Mouse (Mus musculus) embryo, embryonic 10.5 days (tissue): ENCODE data around the gene Nfic.

Source experiments
- DNase-seq: peaks from one replicate; pipeline ENCODE4 v3.0.0-alpha.2; 2015; ENCODE audit warnings: low spot score

Nfic gene

DNA sequence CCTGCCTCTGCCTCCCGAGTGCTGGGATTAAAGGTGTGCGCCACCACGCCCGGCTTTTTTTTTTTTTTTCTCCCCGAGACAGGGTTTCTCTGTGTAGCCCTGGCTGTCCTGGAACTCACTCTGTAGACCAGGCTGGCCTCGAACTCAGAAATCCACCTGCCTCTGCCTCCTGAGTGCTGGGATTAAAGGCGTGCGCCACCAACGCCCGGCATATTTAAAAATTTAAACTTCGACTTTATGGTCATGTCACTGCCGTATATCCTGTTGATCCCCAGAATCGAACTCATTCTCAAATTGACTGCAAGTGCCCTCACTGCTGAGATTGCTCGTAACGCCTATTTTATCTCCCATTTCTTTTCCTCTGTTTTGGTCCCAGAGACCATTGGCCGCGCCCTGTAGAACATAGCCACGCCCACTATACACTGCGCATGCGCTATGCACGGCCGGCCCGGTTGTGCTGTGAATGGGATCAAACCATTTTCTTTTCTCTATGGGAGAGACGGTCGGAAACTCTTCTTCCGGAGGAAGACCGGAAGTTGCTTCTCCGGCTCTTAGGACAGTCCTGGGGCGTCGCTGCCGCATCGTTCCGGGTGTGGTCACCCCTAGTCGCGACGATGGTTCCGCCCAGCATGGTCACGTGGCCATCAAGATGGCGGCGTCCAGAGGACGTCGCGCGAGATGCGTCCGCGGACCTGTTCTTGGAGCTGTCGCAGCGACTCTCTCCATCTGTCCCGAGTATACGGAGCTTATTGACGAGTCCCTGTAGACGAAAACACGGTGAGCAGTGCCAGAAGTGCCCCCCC lies 71.4 kb downstream of the Nfic start, which contains the start of the genes Dohh and Gm48551:
Gene Dohh (plus strand): TSS at position 627 of the 803 bp plus-strand sequence.
Gene Gm48551 (plus strand): TSS at position 665 of the 803 bp plus-strand sequence.
- peak; percentile 99 for DNase-seq

DNA sequence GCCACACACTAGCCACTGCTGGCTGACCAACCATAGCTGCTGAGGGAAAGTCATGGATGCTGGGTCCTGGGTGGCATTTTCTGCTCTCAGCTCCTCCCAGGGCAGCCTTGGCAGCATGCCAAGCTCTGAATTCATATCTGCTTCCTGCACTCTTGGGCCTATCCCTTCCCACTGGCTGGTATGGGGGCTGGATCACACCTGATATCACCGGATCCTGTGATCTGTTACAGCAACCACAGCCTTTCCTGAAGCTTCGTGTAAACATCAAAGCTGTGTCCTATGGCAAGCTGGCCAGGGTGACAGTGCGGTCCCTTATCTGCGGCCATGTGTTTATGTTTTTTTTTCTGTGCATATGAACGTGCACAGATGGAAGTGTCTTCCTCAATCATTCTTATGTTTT lies 73.4 kb downstream of the Nfic start:
- no peak for DNase-seq

DNA sequence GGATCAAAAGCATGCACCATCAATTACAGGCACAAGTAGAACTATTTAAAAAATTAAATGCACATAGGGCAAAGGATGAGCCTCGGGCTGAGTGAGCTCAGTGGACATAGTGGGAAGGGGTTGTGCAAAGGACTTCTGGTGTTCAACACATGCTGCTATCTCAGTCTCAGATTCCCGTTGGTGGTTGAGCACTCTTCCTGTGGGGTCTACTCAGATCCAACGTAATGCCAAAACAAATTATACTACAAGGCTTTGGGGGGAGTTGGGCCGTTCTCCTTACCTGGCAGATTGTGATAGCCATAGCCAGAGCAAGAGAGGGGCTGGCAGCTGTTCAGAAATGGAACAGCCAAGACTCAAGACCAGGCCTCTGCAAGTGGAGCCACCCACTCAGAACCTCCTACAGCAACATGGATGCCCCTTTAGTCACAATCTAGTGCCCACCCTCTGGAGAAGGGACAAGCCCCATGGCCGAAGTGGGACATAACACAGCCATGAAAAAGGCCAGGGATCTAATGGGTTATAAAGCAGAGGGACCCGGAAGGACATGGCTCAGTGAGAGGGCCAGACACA lies 75.5 kb downstream of the Nfic start:
- DNase-seq = no peak

DNA sequence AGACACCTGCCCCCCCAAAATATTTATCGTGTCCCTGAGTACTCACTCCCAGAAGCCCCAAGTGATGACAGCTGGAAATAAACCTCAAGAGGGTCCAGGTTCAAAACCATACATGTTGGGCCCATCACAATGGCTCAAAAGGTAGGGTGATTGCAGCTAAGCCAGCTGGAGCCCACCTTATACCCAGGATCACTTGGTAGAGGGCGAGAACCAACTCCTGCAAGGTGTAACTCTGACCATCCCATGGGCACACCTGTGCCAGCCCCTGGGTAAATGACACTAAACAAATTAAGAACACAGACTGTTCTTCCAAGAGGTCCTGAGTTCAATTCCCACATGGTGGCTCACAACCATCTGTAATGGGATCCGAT lies 76.3 kb downstream of the Nfic start:
- DNase-seq = no peak

DNA sequence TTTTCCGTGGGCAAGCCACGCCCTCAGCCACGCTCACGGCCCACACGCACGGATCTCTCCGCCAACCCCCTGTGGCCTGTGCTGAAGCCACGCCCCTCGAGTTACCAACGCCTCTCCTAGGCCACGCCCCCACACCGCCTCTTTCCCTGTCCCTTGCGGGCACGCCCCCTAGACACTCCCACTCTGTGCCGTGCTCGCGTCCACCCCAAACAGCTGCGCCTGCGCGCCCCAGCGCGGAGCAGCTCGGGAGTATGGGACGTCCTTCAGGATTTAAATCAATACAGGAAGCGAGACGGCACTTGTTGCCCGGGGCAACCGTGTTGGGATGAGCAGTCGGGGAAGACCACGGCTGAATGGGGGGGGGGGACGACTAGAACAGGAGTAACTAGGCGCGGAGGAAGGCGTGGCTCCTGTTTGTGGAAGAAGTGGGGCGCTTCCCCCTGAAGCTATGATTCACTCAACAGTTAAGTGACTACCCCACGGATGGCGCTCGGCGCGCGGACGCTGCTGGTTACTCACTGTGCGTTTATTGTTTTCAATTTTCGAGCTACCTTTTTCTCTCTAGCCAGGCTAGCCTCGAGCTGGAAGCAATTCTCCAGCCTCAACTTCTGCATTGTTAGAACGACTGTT lies 76.8 kb downstream of the Nfic start:
- peak; percentile 100 for DNase-seq

DNA sequence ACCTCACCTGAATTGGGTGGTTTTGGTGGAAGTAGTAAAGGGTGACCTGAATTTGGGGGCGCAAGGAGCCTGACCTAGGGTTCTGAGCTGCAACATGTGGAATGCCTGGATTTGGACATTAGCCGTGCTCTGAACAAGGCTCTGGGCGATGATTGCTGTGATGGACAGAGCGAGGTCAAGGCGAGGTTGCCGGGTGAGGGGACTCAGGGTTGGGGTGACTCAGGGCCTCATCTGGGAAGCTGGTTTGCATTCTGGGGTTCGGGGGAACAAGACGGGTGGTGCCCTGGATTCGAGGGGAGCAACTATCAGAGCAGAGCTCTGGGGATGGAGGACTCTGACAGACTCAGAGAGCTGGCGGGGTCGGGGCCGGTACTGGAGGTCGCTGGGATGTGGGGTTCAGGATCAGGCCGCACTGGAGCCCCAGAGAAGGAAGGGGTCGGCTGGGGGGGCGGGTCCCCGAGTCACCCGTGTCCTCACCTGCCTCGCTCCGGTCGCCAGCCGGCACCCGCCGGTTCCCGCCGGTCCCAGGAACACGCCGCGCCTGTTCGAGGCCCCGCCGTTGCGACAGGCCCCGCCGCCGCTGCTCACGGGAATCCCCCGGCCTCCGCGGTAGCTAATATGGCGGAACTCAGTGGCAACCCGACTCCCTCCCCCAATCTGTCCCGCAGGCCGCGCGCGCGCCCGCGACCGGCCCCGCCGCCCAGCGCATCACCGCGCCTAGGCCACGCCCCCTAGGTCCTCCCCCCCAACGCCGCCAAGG lies 77.5 kb downstream of the Nfic start, which contains the start of gene Fzr1:
Gene Fzr1 (minus strand): TSS at position 724 of the 760 bp plus-strand sequence.
- no peak for DNase-seq

DNA sequence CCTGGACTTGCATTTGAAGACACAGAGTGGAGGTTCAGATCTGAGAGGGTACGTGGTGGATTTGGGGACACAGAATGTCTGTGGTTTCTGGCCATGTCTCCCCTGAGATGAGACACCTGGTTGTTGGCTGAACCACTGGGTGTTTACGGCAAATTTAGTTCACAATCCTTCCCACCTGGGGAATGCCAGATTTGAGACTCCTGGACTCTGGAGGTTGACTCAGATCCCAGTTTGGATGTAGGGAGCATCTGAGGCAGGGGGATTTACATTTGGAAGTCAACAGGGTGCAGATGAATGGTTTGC lies 78.1 kb downstream of the Nfic start:
- no peak for DNase-seq

DNA sequence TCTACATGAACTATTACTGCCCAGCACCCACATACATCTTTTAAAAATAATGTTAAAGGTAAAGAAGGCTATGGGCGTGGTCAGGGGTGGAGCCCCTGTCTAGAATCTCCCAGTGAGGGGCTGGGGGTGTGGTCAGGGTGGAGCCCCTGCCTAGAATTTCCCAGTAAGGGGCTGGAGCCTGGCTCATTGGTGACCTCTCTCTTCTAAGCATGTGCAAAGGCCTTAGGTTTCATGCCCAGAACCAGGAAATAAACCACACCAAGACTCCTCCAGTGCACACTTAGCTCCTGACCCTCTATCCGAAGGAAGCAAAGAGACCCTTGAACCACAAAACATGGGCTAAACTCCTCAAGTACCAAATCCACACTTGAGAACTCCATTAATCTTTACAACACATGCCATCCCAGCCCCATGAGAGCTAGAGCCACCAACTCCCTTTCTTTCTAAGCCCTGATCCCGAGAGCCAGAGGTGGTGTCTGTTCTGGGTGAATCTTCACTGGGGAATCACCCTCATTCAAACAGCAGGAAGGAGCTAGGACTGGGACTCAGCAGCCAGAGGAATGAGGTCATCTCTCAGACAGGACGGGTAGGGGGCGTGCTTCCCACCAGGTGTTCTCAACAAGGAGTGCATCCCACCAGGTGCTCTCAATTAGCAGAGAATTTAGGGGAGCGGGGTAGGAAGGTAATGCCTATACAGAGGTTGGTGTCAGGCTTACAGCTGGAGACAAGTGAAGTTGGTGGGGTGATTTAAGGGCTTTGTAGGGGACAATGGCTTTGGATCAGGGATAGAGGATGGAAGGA lies 78.7 kb downstream of the Nfic start:
- DNase-seq = no peak

DNA sequence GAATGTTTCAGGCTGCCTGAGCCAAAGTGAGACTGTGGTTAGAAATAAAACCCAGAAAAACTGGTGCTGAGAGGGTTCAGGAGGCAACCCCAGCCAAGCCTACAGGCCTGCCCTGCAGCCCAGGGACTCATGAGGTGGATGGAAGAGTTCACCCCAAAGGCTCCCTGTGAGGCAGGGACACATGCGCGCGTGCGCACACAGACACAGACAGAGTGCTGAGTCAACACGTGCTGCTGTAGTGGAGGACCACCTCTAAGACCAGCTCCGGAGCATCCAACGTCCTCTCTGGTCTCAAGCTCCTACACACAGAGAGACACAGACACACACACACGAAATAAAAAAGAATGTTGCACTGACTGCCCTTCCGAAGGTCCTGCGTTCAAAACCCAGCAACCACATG lies 80.1 kb downstream of the Nfic start:
- no peak for DNase-seq

DNA sequence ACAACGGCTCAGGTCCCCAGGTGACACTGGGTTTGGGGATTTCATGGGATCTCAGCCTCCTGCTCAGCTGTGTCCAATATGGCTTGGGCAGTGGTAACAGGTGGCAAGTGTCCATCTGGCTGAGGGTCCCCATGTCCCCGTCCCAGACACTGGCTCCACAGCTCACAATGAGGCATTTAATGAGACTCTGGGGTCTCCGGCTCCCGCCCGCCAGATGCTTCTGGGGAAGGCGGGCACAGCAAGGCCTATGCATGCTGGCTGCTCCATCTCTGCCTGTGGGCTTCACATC lies 88.3 kb downstream of the Nfic start:
- no peak for DNase-seq

DNA sequence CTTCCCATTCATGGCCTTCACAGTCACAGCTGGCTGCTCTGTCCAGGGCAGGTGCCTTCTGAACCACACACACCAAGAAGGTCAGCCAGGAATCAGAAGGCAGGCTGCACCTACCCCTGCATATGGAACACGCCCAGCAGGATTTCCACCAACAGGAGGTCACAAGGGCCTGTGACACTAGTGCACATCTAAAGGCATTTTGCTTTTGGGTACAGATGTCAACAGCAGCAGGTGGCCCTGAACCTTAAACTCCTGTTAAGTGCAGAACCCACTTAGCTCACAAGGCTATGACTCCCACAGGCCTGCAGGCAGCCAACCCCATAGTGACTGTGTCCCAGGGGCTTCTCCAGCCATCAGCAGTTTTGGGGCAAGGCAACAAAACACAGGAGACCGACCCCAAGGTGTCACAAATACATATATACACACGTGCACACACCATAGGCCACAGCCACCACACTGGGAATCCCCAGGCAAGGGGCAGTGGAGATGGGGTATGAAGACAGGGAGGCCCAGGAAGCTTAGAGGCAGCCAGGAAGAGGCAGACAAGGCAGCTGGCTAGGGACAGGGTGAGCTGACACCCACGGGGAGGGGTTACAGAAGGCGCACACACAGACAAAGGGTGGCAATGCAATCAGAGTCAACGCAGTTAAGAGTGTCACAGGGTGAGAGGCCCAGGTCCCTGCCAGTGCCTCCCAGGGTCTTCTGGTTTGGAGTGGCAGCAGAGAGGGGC lies 88.8 kb downstream of the Nfic start:
- no peak for DNase-seq

DNA sequence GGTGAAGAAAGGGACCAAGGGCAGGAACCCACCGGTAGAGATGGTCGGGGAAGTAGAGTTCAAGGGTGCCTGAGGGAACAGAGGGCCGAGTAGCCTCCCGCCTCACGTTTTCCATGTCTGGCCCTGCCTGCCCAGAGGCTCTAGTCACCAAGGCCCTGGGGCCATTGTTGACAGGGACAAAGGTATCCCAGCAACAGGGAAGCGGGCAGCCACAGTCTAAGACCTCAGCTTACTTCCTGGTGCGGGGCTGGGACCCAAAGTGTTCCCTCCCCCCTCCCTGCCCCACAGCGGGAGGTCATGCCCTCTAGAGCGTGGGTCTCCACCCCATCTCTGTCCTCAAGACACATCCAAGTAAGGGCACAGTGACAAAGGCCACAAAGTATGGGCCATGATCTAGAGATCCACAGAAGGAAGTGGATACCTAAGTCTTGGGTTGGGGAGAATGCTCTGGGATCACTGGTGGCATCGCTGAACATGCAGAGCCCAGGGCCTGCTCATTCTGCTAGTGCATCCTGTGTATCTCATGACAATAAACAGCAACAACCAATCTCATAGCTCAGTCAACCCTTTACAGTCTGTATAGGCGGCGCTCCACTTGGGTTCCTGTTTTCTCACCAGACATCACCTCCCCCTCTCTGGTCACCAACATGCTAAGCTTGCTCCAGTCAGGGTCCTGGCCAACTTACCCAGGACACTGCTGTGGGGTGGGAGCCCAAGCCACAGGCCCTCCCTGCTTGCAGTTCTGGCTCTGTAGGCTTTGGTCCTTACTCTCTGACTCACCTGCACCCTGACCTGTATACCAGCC lies 89.6 kb downstream of the Nfic start, which contains the start of gene 4930404N11Rik:
Gene 4930404N11Rik (minus strand): TSS at position 145 of the 805 bp plus-strand sequence.
- DNase-seq = peak; percentile 82

DNA sequence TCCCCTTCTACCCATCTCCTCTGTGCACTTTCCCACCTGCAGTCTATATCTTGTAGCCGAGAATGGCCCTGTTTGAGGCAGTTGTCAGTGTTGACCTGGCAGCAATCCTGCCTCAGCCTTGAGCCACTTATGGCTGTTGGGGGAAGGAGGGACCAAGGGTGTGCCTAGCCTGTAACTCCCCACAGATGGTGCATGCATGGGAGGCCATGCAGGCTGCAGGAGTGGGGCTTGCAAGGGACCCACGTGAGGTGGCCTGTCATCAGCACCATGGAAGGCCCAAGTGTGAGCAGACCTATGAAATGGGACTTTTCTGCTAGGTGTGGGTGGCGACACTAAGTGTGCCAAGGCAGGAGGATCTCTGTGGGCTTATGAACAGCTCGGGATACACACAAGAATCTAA lies 90.4 kb downstream of the Nfic start:
- no peak for DNase-seq

DNA sequence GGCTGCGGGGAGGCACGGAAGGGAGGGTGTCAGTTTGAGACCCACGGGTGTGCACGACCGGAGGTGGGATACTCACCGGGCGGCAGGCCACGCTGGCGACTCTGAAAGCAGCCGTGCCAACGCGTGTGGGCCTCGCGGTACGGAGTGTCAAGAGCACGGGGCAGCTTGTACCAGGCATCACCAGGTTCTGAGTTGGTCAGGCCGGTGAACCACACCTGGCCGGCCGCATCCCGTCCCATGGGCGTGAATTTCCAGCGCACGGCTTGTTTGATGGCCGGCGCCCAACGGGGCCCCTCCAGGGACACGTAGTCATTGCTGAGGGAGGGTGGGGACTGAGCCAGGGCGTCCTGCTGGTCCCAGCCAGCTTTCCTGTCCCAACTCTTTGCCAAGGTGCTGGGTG lies 90.8 kb downstream of the Nfic start:
- no peak for DNase-seq

DNA sequence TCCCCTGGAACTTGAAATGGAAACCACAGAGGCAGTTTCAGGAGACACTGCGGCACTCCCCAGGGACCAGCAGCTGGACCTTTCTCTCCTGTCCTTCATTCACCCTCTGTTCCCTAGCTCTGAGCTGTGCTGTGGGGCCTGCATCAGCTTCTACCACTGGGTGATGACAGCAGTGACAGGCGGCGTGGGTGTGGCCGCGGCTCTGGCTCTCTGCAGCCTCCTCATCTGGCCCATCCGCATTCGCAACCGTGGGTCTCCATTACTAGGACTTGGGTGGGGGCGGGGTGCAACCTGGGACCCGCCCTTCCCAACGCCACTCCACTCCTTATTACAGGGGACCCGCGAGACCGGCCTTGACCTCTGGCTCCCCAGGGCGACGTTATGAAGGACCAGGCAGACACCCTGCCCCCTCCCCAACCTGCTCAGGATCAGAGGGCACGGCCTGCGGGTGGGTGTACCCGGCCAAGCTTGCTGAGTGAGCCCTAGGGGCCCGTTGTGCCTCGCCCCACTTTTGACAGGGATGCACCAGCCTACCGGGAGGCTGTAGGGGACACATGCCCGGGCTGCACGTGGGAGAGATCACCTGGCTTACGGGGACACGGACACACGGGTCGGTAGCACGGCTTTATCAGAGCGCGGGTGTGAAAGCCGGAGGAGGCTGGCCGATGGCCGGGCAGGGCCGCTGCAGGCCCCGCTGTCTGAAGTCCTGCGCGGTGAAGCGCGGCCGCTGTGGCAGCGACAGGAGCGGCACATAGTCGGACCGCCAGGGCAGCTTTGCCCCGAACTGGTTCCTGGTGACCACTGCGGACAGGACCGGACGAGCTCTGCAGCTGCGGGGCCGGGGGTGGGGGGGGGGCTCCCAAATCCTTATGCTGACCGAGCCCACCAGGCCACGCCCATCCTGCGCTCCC lies 91.7 kb downstream of the Nfic start:
- no peak for DNase-seq

DNA sequence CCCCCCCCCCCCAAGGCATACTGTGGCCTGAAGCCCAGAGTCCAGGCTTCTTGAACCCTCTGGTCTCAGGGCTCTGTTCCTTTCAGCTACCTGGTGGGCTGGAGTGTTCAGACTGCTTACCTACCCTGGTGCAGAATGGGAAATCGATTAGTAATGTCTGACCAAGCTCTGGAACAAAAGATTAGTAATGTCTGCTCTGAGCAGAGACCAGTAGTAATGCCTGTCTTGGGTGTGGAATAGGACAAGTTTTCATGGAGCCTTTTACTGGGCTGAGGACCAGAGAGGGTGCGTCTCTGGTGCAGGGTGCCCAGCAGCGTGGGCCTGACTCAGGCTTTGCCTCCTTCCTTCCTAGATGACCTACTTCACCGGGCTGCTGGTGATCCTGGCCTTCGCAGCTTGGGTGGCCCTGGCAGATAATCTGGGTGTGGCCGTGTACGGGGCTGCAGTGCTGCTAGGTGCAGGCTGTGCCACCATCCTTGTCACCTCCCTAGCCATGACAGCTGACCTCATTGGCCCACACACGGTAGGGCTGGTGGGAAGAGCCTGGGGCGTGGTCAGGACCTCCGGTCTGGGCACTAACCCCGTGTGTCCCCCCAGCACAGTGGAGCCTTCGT lies 93.0 kb downstream of the Nfic start:
- no peak for DNase-seq

DNA sequence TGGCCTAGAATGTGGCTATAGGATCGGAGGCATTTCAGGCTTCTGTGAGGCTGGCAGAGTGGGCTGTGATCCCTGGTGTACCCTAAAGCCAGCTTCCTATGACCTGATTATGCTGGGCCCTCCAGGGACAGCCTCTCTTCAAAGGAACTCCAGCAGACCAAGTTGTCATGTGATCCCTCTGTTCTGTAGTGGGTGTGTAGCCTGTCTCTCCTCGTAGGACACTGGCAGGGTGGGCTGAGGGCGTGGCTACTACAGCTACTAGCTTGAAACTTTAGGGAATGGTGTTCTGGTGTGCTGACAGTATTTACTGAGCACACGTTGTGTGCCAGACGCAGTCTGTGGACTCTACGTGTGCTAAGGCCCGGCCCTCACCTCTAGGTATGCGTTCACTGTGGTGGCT lies 94.7 kb downstream of the Nfic start:
- no peak for DNase-seq

DNA sequence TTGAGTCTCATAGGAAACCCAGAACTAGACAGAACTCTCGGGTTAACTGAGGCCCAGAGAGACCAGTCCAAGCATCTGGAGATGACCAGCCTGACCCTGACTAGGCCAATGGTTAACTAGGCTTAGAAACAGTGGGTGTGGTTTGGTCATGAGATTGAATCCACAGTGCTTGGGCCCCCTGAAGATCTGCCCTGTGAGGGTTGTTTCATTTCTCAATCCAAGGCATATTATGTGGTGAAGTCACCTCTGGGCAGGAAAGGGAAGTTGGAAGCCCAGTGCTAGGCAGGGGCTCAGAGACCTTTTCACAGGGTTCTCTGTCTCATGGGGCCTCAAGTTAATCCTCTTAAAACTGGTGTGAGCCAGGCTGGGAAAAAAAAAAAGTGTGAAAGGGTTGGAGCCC lies 96.6 kb downstream of the Nfic start:
- no peak for DNase-seq

DNA sequence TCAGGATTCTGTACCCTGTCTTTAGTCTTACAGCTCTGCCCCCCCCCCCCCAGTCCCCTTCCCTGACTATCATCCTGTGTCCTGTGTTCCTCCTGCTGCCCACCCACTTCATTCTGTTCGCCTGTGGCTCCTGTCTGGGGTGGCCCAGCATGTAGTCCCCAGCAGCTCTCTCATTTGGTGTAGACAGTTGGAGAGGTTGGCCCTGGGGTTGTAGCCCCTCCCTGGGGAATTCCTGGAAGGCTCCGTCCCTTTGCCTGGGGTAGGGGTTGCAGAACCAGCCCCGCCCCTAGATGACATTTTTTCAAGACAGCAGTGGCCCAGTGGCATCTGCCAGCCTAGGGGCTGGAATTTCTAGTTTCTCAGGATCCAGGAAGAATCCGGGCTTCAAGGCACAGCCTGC lies 97.2 kb downstream of the Nfic start:
- no peak for DNase-seq
